Comparison of ENCODE assay signal across 8 mouse cellular contexts in genomic region chr10:127312356-127312676, GRCm38 (mm10). TPM values are rescaled to one million over a fixed set of nuclear protein-coding genes. Genes with fewer than 3 reads are reported as not detected.
DNase-seq lines count a peak whose midpoint lies in the region; ATAC-seq and TF ChIP-seq lines count a peak whose summit lies in the region.

No protein-coding gene starts in this region.

- peak overlapping the region; percentile 55; the same call in 1 of the 2 replicates for H3K9ac ChIP-seq in forebrain, embryonic 16.5 days (replicated peaks; ENCODE audit: low read depth, low read length)
- H3K9ac ChIP-seq in neural tube, embryonic 15.5 days (replicated peaks), result peak overlapping the region; percentile 53

- peaks cover 9% of the 10 kb centered on the region for H3K4me1 ChIP-seq in forebrain, embryonic 16.5 days (replicated peaks; ENCODE audit: control insufficient read depth, insufficient read depth, low read length)
- H3K4me1 ChIP-seq in lung, adult 2 months (ENCODE audit: control insufficient read depth, insufficient read depth, low read length), result peaks cover 2% of the 10 kb centered on the region; the same call in 1 of the 2 replicates
- H3K4me1 ChIP-seq in neural tube, embryonic 15.5 days, result peaks cover 18% of the 10 kb centered on the region

- peak; percentile 79 for DNase-seq in MEL-GATA-1-ER (ENCODE audit: extremely low read depth, low read depth)
- peak; percentile 84 to 87 for DNase-seq in cerebellum, adult 18-20 months
- DNase-seq in heart, postnatal 36 days, result peak; percentile 85 to 88
- peak; percentile 54 to 90 for DNase-seq in layer of hippocampus, adult 18-20 months (ENCODE audit: low spot score in 2 of 2)
- no peak for DNase-seq in lung, adult 2 months
- peak; percentile 86 for DNase-seq in testis, postnatal 10 days (ENCODE audit: low spot score)

- TF ChIP-seq CTCF in lung, adult 2 months (IDR thresholded peaks at IDR 0.05; ENCODE audit: insufficient read depth, low read length), result peak; percentile 56

- peak overlapping the region; percentile 72 for H3K4me2 ChIP-seq in forebrain, embryonic 16.5 days (ENCODE audit: low read length)
- H3K4me2 ChIP-seq in neural tube, embryonic 15.5 days, result peak overlapping the region; percentile 71

- under 1% methylated on average over 4 of the region's 4 CpGs for WGBS in forebrain, embryonic 16.5 days
- WGBS in lung, adult 2 months, result under 1% methylated on average over 4 of the region's 4 CpGs
- 3% methylated on average over 4 of the region's 4 CpGs for WGBS in neural tube, embryonic 15.5 days

- H3K36me3 ChIP-seq in forebrain, embryonic 16.5 days (ENCODE audit: control insufficient read depth, insufficient read depth), result peaks cover 16% of the 10 kb centered on the region; the same call in 1 of the 2 replicates
- H3K36me3 ChIP-seq in neural tube, embryonic 15.5 days, result peaks cover 19% of the 10 kb centered on the region

- no peaks in the 10 kb centered on the region for H3K9me3 ChIP-seq in forebrain, embryonic 16.5 days (ENCODE audit: control insufficient read depth, low read length)
- no peaks in the 10 kb centered on the region for H3K9me3 ChIP-seq in neural tube, embryonic 15.5 days (replicated peaks)

- H3K27ac ChIP-seq in forebrain, embryonic 16.5 days (ENCODE audit: low read length), result peak overlapping the region; percentile 75
- peak overlapping the region; percentile 86 for H3K27ac ChIP-seq in neural tube, embryonic 15.5 days (replicated peaks)

- ATAC-seq in forebrain, embryonic 16.5 days, result peak; percentile 22
- ATAC-seq in neural tube, embryonic 15.5 days (ENCODE audit: low FRiP score), result peak; percentile 72

- intact Hi-C loops in heart, postnatal 36 days (cut with DNase I), result loop anchor here (1.0 kb wide), 1 partner anchor 46 kb away; the partner anchor contains the start of gene Dctn2

- no peaks in the 10 kb centered on the region for H3K27me3 ChIP-seq in forebrain, embryonic 16.5 days (replicated peaks; ENCODE audit: control insufficient read depth, insufficient read depth, low read length)
- no peaks in the 10 kb centered on the region for H3K27me3 ChIP-seq in neural tube, embryonic 15.5 days (replicated peaks)

- H3K4me3 ChIP-seq in forebrain, embryonic 16.5 days (replicated peaks; ENCODE audit: low read length), result peak overlapping the region; percentile 77
- peak overlapping the region; percentile 92 for H3K4me3 ChIP-seq in lung, adult 2 months (replicated peaks; ENCODE audit: extremely low read depth, low read depth, low read length)
- peak overlapping the region; percentile 82 for H3K4me3 ChIP-seq in neural tube, embryonic 15.5 days (replicated peaks)

- no peak for TF ChIP-seq POLR2A in lung, adult 2 months (IDR thresholded peaks at IDR 0.05; ENCODE audit: borderline replicate concordance, extremely low read depth, low read depth, low read length)

RNA-seq across cellular contexts. Expression of gene Mars, which starts 0.7 kb away (rescaled TPM):
- 127 and 135 TPM in 2 replicates for polyA plus RNA-seq in forebrain, embryonic 16.5 days (2015; fragmentation: Nextera tagmentation; extraction: Ambion mirVana)
- 10 to 100 TPM; 41.0 to 46.4 TPM for total RNA-seq in heart, postnatal 36 days (2021)
- total RNA-seq in layer of hippocampus, adult 18-20 months (2021), result 10 to 100 TPM; 55.2 to 57.5 TPM
- 35.4 and 36.9 TPM in 2 replicates for polyA plus RNA-seq in lung, adult 2 months (2012; rRNA removed)
- 108 and 115 TPM in 2 replicates for polyA plus RNA-seq in neural tube, embryonic 15.5 days (2015; fragmentation: Nextera tagmentation; extraction: Ambion mirVana)

RNA-seq across cellular contexts. Expression of gene Arhgap9, which starts 9.4 kb away (rescaled TPM):
- polyA plus RNA-seq in forebrain, embryonic 16.5 days (2015; fragmentation: Nextera tagmentation; extraction: Ambion mirVana), result 0.49 and 1.2 TPM in 2 replicates
- 1 to 10 TPM; 3.1 to 3.6 TPM for total RNA-seq in heart, postnatal 36 days (2021)
- total RNA-seq in layer of hippocampus, adult 18-20 months (2021), result under 1 TPM; 0.84 to 0.92 TPM
- 18.2 and 19.2 TPM in 2 replicates for polyA plus RNA-seq in lung, adult 2 months (2012; rRNA removed)
- 0.88 and 13.1 TPM in 2 replicates for polyA plus RNA-seq in neural tube, embryonic 15.5 days (2015; fragmentation: Nextera tagmentation; extraction: Ambion mirVana)

RNA-seq across cellular contexts. Expression of gene Mbd6, which starts 23.5 kb away (rescaled TPM):
- polyA plus RNA-seq in forebrain, embryonic 16.5 days (2015; fragmentation: Nextera tagmentation; extraction: Ambion mirVana), result 10.2 and 15.3 TPM in 2 replicates
- total RNA-seq in heart, postnatal 36 days (2021), result 10 to 100 TPM; 22.0 to 24.2 TPM
- 10 to 100 TPM; 48.1 to 53.2 TPM for total RNA-seq in layer of hippocampus, adult 18-20 months (2021)
- polyA plus RNA-seq in lung, adult 2 months (2012; rRNA removed), result 52.2 and 57.6 TPM in 2 replicates
- polyA plus RNA-seq in neural tube, embryonic 15.5 days (2015; fragmentation: Nextera tagmentation; extraction: Ambion mirVana), result 16.4 and 18.3 TPM in 2 replicates

RNA-seq across cellular contexts. Expression of gene Gli1, which starts 29.5 kb away (rescaled TPM):
- polyA plus RNA-seq in forebrain, embryonic 16.5 days (2015; fragmentation: Nextera tagmentation; extraction: Ambion mirVana), result 1.3 and 1.4 TPM in 2 replicates
- total RNA-seq in heart, postnatal 36 days (2021), result 1 to 10 TPM; 1.0 to 2.6 TPM
- 1 to 10 TPM; 1.5 to 2.0 TPM for total RNA-seq in layer of hippocampus, adult 18-20 months (2021)
- polyA plus RNA-seq in lung, adult 2 months (2012; rRNA removed), result 11.1 and 11.2 TPM in 2 replicates
- 1.8 and 2.7 TPM in 2 replicates for polyA plus RNA-seq in neural tube, embryonic 15.5 days (2015; fragmentation: Nextera tagmentation; extraction: Ambion mirVana)

RNA-seq across cellular contexts. Expression of gene Inhbe, which starts 41.9 kb away (rescaled TPM):
- polyA plus RNA-seq in forebrain, embryonic 16.5 days (2015; fragmentation: Nextera tagmentation; extraction: Ambion mirVana), result not detected in 2 replicates
- not detected for total RNA-seq in heart, postnatal 36 days (2021)
- total RNA-seq in layer of hippocampus, adult 18-20 months (2021), result not detected
- polyA plus RNA-seq in lung, adult 2 months (2012; rRNA removed), result 0.02 TPM in 1 of 2 replicates, not detected in the other
- polyA plus RNA-seq in neural tube, embryonic 15.5 days (2015; fragmentation: Nextera tagmentation; extraction: Ambion mirVana), result 0.03 TPM in 1 of 2 replicates, not detected in the other
